Mouse (Mus musculus) CH12.LX (cell line): ENCODE data around the gene Trim7.

Experiments
- CTCF ChIP-seq, 2 experiments: IDR thresholded peaks in 1 of 2; conservative IDR thresholded peaks in 1 of 2; 2 replicates each; pipeline ENCODE4 v1.5.1; 2011 to 2012; ENCODE audit warnings: low read depth in 2 of 2, low read length in 2 of 2, improper control_type of control experiment in 1 of 2, inconsistent platforms in 1 of 2, mild to moderate bottlenecking in 1 of 2, moderate library complexity in 1 of 2
- GABPA ChIP-seq: IDR thresholded peaks from 2 replicates; pipeline ENCODE4 v1.6.1; 2012; ENCODE audit warnings: low read depth, low read length, improper control_type of control experiment, inconsistent platforms; ENCODE audit not compliant: insufficient replicate concordance
- POLR2A ChIP-seq: IDR thresholded peaks from 2 replicates; pipeline ENCODE4 v1.6.1; 2011; ENCODE audit warnings: low read depth, mild to moderate bottlenecking, improper control_type of control experiment, low read length
- RAD21 ChIP-seq: IDR thresholded peaks from 2 replicates; pipeline ENCODE4 v1.6.1; 2011; ENCODE audit warnings: low read depth, mild to moderate bottlenecking, low read length, improper control_type of control experiment, moderate library complexity
- SMC3 ChIP-seq: IDR thresholded peaks from 2 replicates; pipeline ENCODE4 v1.6.1; 2011; ENCODE audit warnings: low read depth, low read length, improper control_type of control experiment
- TBP ChIP-seq: conservative IDR thresholded peaks from 2 replicates; pipeline ENCODE4 v1.6.1; 2011; ENCODE audit warnings: low read depth, low read length, improper control_type of control experiment

DNA sequence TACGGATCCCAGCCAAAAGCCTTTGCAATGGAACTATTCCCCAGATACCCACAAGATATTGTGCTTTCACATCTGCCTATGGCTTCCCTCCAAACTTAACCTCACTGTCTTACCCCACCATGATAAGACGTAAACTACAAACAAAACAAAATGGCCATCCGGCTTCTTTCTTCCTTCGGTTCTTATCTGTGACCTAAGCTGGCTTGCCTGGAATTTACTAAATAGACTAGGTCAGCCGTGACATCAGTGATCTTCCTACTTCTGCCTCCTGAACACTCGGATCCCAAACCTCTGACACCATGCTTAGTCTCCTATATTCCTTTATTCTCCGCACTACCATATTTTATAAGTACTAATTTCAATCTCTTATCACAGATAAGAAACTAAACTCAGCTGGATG is 27.6 kb upstream of the Trim7 start:
- TF ChIP-seq CTCF (conservative IDR thresholded peaks at IDR 0.05 in 1 of 2, IDR thresholded peaks at IDR 0.05 in 1 of 2; ENCODE audit: low read depth in 2 of 2, low read length in 2 of 2) (no peak), POLR2A (no peak), GABPA (no peak), SMC3 (no peak), TBP (no peak), RAD21 (no peak)
